Mouse (Mus musculus): Measurements from ENCODE around the gene Gm3453.
"Not testable (repeated sequence)": the region's sequence is repeated elsewhere in the genome, so short reads cannot be mapped to it uniquely, and the experiment has no call there.

- TF ChIP-seq CTCF (conservative IDR thresholded peaks at IDR 0.05; ENCODE audit: low read length); POU5F1 (IDR thresholded peaks at IDR 0.05; ENCODE audit: borderline replicate concordance, low read length): not testable (repeated sequence)
Observed at GRCm38 (mm10) chr14:5960479-5960878, 18.5 kb downstream of the Gm3453 start.

Data from E14TG2a.4 (cell line).